Mouse (Mus musculus): ENCODE results near the gene Ifi44.

Ifi44 gene

GRCm38 (mm10) chr3:151749737-151750136, at the start of gene Ifi44:
TSS of gene Ifi44 (minus strand) at chr3:151749960.
- no peak for DNase-seq

- no peak for DNase-seq
Observed at GRCm38 (mm10) chr3:151788622-151789021, 38.9 kb upstream of the Ifi44 start.

DNA sequence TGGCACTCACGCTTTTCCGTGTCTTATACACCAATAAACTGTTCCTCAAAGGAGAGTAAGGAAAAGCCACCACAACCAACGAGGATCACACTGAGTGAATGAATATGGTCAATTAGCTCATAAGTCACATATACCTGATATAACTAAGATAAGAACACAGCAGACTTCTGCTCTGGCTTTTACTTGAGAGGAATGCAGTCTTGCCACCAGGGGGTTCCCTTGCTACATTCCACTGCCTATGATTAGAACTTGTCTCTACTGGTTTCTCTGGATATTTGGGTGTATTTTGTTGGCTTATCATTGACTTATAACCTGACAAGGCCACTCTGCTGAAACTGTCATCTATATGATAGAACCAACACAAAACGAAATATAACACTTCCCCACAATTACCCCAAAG, 25.3 kb upstream of the Ifi44 start:
- DNase-seq = peak; percentile 36

GRCm38 (mm10) chr3:151771074-151771473, 21.3 kb upstream of the Ifi44 start:
- peak; percentile 10 for DNase-seq

GRCm38 (mm10) chr3:151748514-151748913, 1.2 kb downstream of the Ifi44 start:
- no peak for DNase-seq

GRCm38 (mm10) chr3:151746058-151746457, 3.7 kb downstream of the Ifi44 start:
- no peak for DNase-seq

DNA sequence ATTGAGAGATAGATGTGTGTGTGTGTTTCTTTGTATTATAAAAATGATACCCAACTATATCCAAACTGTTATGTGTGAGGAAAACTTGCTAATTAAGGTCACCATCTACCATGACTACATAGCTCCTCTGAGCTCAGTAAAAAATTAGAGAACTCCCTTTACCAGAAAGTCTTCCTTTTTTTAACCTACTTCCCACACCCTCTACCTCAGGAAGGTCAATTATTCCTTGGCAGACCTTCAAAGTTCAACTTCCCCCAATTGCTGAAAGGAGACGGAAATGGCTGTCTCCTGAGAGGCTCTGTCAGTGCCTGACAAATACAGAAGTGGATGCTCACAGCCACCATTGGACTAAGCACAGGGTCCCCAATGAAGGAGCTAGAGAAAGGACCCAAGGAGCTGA, 7.5 kb downstream of the Ifi44 start:
- no peak for DNase-seq

GRCm38 (mm10) chr3:151716246-151716645, 33.5 kb downstream of the Ifi44 start:
- DNase-seq = no peak

DNA sequence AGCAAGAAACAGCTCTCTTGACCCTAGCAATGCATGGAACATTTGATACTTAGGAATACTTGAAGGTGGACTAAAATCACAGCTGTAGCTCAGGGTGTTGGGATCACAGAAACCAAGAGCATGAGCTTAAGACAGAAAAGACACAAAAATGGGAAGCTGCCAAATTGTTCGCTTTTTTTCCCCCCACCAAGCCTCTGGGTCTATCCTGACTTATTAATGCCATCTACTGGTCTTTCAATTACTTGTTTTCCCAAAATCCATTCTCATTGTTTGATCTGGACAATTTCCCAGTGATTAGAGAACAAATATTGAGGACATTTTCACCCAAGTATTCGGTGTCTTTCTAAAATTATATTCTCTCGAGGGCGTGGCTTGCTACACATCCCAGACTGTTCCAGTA, 42.4 kb downstream of the Ifi44 start:
- DNase-seq = no peak
